Mouse (Mus musculus) liver, embryonic 14.5 days (tissue): ENCODE measurements around the gene Dram1. TPM values are rescaled to one million over a fixed set of nuclear protein-coding genes. Genes with fewer than 3 reads are reported as not detected.

ENCODE experiments used
- ATAC-seq: fragments of 200-750 bp; cut with Nextera tagmentation; 2 replicates; pipeline ENCODE4 v1.8.0; 2017; ENCODE audit warnings: moderate number of reproducible peaks, mild to moderate bottlenecking, moderate library complexity; ENCODE audit not compliant: insufficient read depth
- DNase-seq, 3 experiments: peaks; one replicate each; pipeline ENCODE4 v3.0.0-alpha.2; 2012 to 2013; ENCODE audit warnings: low read depth in 3 of 3, low spot score in 3 of 3
- H3K27ac ChIP-seq: fragments of 300-500 bp; sonication (generic); 2 replicates; pipeline ENCODE4 v1.5.1; 2014; ENCODE audit warnings: moderate library complexity, mild to moderate bottlenecking, control low read depth, inconsistent platforms
- H3K27me3 ChIP-seq: fragments of 300-500 bp; sonication (generic); 2 replicates; pipeline ENCODE4 v1.6.1; 2014; ENCODE audit warnings: mild to moderate bottlenecking, low read length, moderate library complexity; ENCODE audit not compliant: control insufficient read depth, insufficient read depth
- H3K36me3 ChIP-seq: fragments of 300-500 bp; sonication (generic); replicated peaks from 2 replicates; pipeline ENCODE4 v1.6.1; 2014; ENCODE audit warnings: low read depth; ENCODE audit not compliant: control insufficient read depth, insufficient read depth
- H3K4me1 ChIP-seq, 2 experiments: fragments of 200-500 bp in 1 of 2; fragments of 300-500 bp in 1 of 2; sonication (generic) in 1 of 2; replicated peaks; 2 replicates each; pipeline ENCODE4 v1.6.1; 2012 to 2014; ENCODE audit warnings: antibody characterized with exemption in 1 of 2, inconsistent platforms in 1 of 2, low read length in 1 of 2; ENCODE audit not compliant: control insufficient read depth in 2 of 2, insufficient read depth in 2 of 2
- H3K4me2 ChIP-seq: fragments of 300-500 bp; sonication (generic); 2 replicates; pipeline ENCODE4 v1.6.1; 2014; ENCODE audit warnings: low read depth, mild to moderate bottlenecking, control low read depth, moderate library complexity
- H3K4me3 ChIP-seq, 2 experiments: fragments of 200-500 bp in 1 of 2; fragments of 300-500 bp in 1 of 2; sonication (generic) in 1 of 2; 2 replicates each; pipeline ENCODE4 v1.5.1; 2012 to 2014; ENCODE audit warnings: low read depth in 2 of 2, low read length in 2 of 2, mild to moderate bottlenecking in 2 of 2, control low read depth in 1 of 2, inconsistent platforms in 1 of 2, moderate library complexity in 1 of 2; ENCODE audit not compliant: insufficient read depth in 1 of 2
- H3K9ac ChIP-seq: fragments of 300-500 bp; sonication (generic); replicated peaks from 2 replicates; pipeline ENCODE4 v1.6.1; 2014; ENCODE audit warnings: mild to moderate bottlenecking, control low read depth, moderate library complexity
- H3K9me3 ChIP-seq: fragments of 300-500 bp; sonication (generic); 2 replicates; pipeline ENCODE4 v1.6.1; 2016; ENCODE audit warnings: low read length, mixed read lengths; ENCODE audit not compliant: control insufficient read depth
- CTCF ChIP-seq: IDR thresholded peaks from 2 replicates; pipeline ENCODE4 v1.5.1; 2016; ENCODE audit warnings: antibody characterized with exemption, low read depth, control low read depth
- EP300 ChIP-seq: IDR thresholded peaks from 2 replicates; pipeline ENCODE4 v1.6.1; 2016; ENCODE audit warnings: antibody characterized with exemption, low read depth
- WGBS: fragments of 180-500 bp; shearing (Covaris S2); extraction: QIAGEN DNeasy Blood & Tissue Kit; methylation state at CpG from one replicate; pipeline ENCODE4 v1.1.7; 2014; ENCODE audit not compliant: insufficient replicate concordance; 5-methylcytosine and 5-hydroxymethylcytosine counted together
- polyA plus RNA-seq, 2 experiments: library from polyadenylated mRNA; depleted of rRNA in 1 of 2; stranded (reverse) in 1 of 2; unstranded in 1 of 2; fragments of >200 nt; fragmentation: Nextera tagmentation in 1 of 2; extraction: Ambion mirVana in 1 of 2; gene quantifications; 2 replicates each; pipeline versions ENCODE4 v1.2.1 to v1.2.3; 2012 to 2014

Dram1 gene
- polyA plus RNA-seq, 2 experiments = 1.2 to 1.5 TPM

DNA sequence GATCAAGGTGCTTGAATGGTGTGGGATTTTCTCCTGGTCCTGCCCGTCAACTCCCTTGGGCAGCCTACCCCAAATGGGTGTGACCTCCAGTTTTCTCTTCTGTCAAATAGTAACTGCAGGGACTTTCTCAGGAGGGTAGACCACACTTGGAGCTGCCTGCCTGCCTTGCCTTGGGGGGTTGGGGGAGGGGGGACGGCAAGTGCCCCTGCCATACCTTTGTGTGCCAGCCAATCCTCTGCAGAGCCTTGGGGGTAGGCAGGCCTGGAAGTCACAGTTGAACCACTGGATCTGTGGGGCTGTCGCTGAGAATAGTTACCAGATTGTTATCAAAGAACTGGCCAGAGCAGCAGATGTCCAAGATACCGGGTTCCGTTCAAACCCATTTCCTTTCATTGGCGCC, 7.4 kb upstream of the Dram1 start:
- Histone ChIP-seq H3K4me3 (no peak overlapping the region), H3K9me3 (no peaks in the 10 kb centered on the region), H3K27ac (no peak overlapping the region), H3K9ac (no peak overlapping the region), H3K36me3 (no peaks in the 10 kb centered on the region), H3K27me3 (no peaks in the 10 kb centered on the region), H3K4me1 (peaks cover 5 to 30% of the 10 kb centered on the region in 2 experiments), H3K4me2 (no peak overlapping the region)
- WGBS = 22% methylated on average over 6 of the region's 6 CpGs
- ATAC-seq (no peak), DNase-seq (no peak)
- no peak for TF ChIP-seq CTCF
- no peak for TF ChIP-seq EP300

DNA sequence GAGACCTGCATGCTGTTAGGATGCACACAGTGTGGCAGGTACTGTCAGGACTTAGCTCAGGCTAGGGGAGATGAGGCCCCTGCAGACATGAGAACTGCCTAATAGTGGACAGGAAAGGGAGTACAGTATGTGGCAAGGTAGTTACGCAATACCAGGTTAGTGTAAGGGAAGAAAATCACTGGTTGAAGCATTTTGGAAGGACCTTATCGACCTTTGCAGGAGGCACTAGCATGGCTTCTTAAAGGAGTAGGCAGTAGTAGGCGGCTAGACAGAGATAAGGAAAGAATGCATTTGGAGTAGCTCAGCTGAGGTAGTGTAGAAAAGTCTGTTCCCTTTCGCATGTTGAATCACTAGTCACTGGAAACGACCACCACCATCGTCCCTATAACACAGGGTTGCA, 6.9 kb upstream of the Dram1 start:
- H3K4me3 ChIP-seq = no peak overlapping the region
- H3K9me3 ChIP-seq = no peaks in the 10 kb centered on the region
- no peak overlapping the region for H3K9ac ChIP-seq
- TF ChIP-seq EP300 = peak; percentile 34; the same call in 1 of the 2 replicates
- TF ChIP-seq CTCF = 0 out of 2 replicates have a peak, but pooled peaks have one; percentile 6
- H3K4me2 ChIP-seq = no peak overlapping the region
- H3K27me3 ChIP-seq = no peaks in the 10 kb centered on the region
- H3K36me3 ChIP-seq = no peaks in the 10 kb centered on the region
- WGBS = 7% methylated on average over 6 of the region's 6 CpGs
- peaks cover 5 to 35% of the 10 kb centered on the region in 2 experiments for H3K4me1 ChIP-seq
- peak; percentile 79 for ATAC-seq
- H3K27ac ChIP-seq = no peak overlapping the region
- peak; percentile 41 to 51 (median 47) for DNase-seq

DNA sequence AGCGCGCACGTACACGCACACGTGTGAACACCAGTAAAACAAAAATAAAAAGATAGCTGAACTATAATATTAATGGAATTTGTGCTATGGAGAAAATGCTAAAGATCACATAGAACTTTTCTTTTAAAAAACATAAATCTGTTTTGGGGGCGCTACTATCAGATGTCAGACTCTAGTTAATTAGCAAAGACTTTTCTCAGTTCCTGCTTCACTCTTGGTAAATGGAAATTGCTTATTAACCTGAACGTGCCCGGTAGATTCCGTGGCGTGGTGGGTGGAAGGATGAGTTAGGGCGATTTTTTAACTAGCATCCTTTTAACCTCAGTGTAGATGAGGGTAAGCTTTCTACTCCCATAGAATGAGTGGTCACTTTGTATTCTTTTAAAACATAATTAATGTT, 6.4 kb upstream of the Dram1 start:
- Histone ChIP-seq H3K9me3 (no peaks in the 10 kb centered on the region), H3K27ac (no peak overlapping the region), H3K4me3 (no peak overlapping the region), H3K4me1 (peaks cover 5 to 38% of the 10 kb centered on the region in 2 experiments), H3K9ac (no peak overlapping the region), H3K27me3 (no peaks in the 10 kb centered on the region), H3K4me2 (no peak overlapping the region), H3K36me3 (no peaks in the 10 kb centered on the region)
- WGBS = 73% methylated on average over 11 of the region's 11 CpGs
- ATAC-seq (no peak), DNase-seq (no peak)
- TF ChIP-seq CTCF = no peak
- no peak for TF ChIP-seq EP300

DNA sequence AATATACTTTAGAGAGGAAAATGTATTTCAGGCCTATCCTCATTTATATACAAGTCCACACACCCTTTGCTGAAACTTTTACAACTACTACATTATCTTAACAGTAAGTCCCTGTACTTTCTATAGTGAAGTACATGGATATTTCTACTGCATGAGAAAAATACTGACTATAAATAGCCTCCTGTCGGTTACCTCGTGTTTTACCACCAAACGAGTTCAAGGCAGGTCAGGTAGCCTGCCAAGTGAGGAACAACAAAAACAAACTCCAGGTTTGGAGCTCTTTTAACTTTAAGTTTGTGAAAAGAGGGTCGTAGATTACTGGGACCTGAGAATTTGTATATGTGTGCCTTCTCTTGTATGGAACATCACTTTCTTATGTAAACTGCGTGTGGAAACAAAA, 5.2 kb upstream of the Dram1 start:
- no peak for TF ChIP-seq CTCF
- TF ChIP-seq EP300 = no peak
- Histone ChIP-seq H3K36me3 (no peaks in the 10 kb centered on the region), H3K27ac (no peak overlapping the region), H3K9me3 (no peaks in the 10 kb centered on the region), H3K4me3 (no peak overlapping the region), H3K4me2 (no peak overlapping the region), H3K9ac (no peak overlapping the region), H3K4me1 (peaks cover 5 to 37% of the 10 kb centered on the region in 2 experiments), H3K27me3 (no peaks in the 10 kb centered on the region)
- WGBS = 45% methylated on average over 5 of the region's 5 CpGs
- no peak for DNase-seq
- ATAC-seq = no peak

DNA sequence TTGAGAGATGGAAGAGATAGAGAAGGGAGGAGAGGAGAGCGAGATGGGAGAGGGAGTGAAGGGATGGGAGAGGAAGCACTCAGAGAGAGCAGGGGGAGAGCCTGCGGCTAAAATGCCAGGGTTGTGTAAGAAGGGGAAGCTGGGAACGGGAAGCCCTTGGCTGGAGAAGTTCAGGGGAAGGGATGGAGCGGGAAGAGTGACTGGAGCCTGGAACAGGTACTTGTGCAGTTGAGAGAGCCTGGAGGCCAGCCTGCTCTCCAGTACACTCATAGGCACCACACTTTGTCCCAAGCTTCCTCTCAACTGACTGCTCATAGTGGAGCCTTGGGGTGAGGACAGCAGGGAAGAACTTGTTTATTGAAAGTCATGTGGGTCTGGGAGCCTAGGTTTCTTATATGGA, 4.6 kb upstream of the Dram1 start:
- no peak overlapping the region for H3K27ac ChIP-seq
- 28% methylated on average over 4 of the region's 4 CpGs for WGBS

More for the DNA sequence above, 4.6 kb upstream of the Dram1 start:
- Histone ChIP-seq H3K4me1 (peaks cover 5 to 33% of the 10 kb centered on the region in 2 experiments), H3K4me3 (no peak overlapping the region), H3K4me2 (no peak overlapping the region), H3K36me3 (no peaks in the 10 kb centered on the region), H3K27me3 (no peaks in the 10 kb centered on the region), H3K9ac (no peak overlapping the region), H3K9me3 (no peaks in the 10 kb centered on the region)
- no peak for DNase-seq
- TF ChIP-seq EP300 = no peak
- TF ChIP-seq CTCF = no peak
- ATAC-seq = no peak
